Mouse (Mus musculus): ENCODE results near the gene Pdlim7. TPM values are rescaled to one million over a fixed set of nuclear protein-coding genes. Genes with fewer than 3 reads are reported as not detected.

Pdlim7 gene
- 10 to 100 TPM; 88.7 to 99.2 (median 95.5) TPM for total RNA-seq (2022)

- DNase-seq (ENCODE audit: low spot score in 2 of 2) = peak; percentile 71 to 82
These were observed at the start of gene Pdlim7 for GRCm38 (mm10) chr13:55513111-55513748. Gene Pdlim7 (minus strand): TSS chr13:55513676.

- no peak for DNase-seq (ENCODE audit: low spot score in 2 of 2)
These were observed 44.0 kb upstream of the Pdlim7 start for GRCm38 (mm10) chr13:55557499-55557898.

- no peak for DNase-seq (ENCODE audit: low spot score in 2 of 2)
These were observed 42.4 kb upstream of the Pdlim7 start for GRCm38 (mm10) chr13:55555921-55556320.

- no peak for DNase-seq (ENCODE audit: low spot score in 2 of 2)
These were observed 35.6 kb upstream of the Pdlim7 start for GRCm38 (mm10) chr13:55549061-55549460.

DNA sequence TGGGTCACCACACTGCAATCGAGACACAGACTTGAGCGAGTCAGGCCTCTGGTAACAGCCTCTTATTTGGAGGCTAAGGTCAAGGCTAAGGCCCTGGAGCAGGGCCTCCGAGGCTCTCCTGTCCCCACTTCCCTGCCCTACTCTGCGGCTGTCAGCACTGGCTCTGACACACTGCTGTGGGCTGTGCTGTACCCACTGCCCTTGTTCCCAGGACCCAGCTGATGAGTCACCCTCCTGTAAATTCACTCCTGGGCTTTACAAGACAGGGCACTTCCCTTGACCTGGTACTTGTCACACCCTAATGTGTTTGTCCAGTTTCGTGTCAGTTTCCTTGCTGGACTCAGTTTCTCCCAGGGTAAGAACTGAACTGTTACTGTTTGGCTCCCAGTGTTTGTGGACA, 35.0 kb upstream of the Pdlim7 start:
- no peak for DNase-seq (ENCODE audit: low spot score in 2 of 2)

GRCm38 (mm10) chr13:55547916-55548315, 34.4 kb upstream of the Pdlim7 start:
- no peak for DNase-seq (ENCODE audit: low spot score in 2 of 2)

DNA sequence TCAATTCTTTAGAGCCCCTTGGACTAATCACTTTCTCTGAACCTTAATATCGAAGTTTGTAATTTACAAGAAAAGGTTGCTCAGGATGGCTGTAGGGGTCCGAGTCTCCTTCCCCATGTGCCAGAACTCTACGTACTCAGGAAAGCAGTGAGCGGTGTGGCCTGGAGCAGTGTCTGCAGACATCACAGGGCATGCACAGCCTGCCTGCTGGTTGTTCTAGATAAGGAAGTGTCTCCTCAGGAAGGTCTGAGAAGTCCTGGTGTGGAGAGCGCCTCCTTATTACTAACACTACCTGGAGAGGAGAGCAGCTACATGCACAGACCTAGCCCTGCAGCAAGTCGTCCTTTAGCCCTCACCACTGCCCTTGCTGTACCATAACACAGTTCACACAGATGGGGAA, 31.3 kb upstream of the Pdlim7 start:
- no peak for DNase-seq (ENCODE audit: low spot score in 2 of 2)

DNA sequence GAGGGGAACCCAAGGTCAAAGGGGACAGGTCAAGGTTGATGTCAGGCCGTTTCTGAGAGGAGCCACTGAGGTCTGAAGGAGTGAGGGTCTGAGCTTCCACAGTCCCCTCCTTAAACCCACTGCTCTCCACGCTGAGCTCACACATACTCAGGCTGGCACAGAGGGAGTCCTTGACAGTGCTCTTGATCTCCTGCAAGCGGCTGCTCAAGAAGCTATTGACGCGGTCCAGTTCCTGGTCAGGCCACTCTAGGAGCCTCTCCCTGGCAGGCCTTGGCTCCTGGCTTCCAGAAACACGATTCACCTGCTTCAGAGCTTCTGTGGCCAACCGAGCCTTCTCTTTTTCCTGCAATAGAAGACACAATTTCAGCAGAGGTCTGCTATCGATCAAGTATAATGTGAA, 30.0 kb upstream of the Pdlim7 start:
- DNase-seq (ENCODE audit: low spot score in 2 of 2) = no peak

DNA sequence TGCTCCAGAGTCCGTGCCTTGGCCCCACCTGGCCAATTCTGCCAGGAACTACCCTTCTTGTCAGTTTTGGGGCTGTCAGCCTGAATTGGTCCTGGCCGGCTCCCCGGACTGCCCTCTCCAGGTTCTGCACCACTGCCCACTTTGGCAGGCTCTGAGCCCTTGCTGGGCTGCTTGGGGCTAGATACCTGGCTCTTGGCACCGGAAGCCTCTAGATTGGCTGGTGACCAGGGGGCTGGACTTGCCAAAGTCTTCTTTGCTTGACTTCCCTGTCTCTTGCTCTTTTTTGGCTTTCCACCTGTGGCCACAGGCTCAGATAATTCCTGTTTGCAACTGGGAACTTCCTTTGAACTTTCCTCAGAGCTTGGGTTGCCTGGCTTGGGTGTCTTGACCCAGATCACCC, 29.4 kb upstream of the Pdlim7 start:
- DNase-seq (ENCODE audit: low spot score in 2 of 2) = no peak

DNA sequence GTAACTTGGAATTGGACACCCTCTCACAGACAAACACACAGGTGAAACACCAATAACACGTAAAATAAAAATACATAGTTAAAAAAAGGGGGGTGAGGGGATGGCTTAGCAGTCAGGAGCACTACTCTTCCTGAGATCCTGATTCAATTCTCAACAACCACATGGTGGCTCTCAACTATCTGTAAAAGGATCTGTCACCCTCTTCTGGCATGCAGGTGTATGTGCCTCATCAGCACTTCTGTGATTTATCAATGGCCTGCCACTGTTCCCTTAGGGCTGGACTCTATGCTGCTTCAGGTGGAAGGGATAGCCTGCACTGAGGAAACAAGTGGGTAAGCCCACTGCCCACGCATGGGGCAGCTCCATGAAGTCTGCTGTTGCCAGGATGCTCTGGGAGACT, 27.5 kb upstream of the Pdlim7 start:
- DNase-seq (ENCODE audit: low spot score in 2 of 2) = no peak

GRCm38 (mm10) chr13:55536194-55537175, 23.0 kb upstream of the Pdlim7 start, which contains the start of gene Ddx41:
Gene Ddx41 (minus strand): TSS chr13:55536658.
- peak; percentile 100 for DNase-seq (ENCODE audit: low spot score in 2 of 2)

DNA sequence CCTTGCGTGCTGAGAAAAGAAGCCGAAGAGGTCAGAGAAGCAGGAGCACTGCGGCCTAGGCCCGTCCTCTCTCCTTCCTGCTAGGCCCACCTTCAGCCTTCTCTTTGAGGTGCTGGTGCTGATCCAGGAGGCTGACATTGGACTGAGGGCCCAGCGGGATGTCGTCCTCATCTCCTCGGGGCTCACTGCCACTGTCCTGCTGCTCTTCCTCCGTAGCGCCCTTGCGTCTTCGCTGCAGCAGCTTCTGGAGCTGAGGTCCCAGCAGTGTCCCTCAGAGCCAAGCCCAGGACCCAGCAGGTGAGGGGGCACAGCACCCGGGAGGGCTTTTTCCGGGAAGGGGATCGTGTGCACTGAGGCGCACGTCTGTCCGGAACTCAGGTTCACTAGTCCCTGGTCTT, 22.3 kb upstream of the Pdlim7 start:
- DNase-seq (ENCODE audit: low spot score in 2 of 2) = no peak

GRCm38 (mm10) chr13:55535191-55535590, 21.7 kb upstream of the Pdlim7 start:
- no peak for DNase-seq (ENCODE audit: low spot score in 2 of 2)

- DNase-seq (ENCODE audit: low spot score in 2 of 2) = no peak
These were observed 15.9 kb upstream of the Pdlim7 start, which contains the start of gene Dok3 for GRCm38 (mm10) chr13:55529198-55529915. Gene Dok3 (minus strand): TSS chr13:55529296.

GRCm38 (mm10) chr13:55527834-55528772, 14.6 kb upstream of the Pdlim7 start:
- DNase-seq (ENCODE audit: low spot score in 2 of 2) = no peak

DNA sequence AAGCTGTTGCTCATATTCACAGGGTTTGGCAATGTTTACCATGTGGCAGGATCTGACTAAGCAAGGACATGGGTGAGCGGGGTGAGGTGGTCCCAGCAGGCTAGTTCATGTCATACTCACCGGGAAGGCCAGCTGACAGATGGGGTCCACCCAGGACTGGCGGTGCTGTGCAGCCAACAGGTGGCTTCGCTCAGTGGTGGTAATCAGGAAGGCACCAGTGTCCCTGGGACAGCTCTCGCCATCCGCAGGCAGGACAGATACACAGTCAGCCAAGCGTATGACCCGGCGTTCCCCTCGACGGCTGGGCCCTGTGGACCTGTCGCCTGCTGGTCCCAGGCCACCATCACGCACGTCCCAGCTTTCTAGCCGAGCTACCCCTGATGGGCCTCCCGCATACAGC, 13.7 kb upstream of the Pdlim7 start:
- no peak for DNase-seq (ENCODE audit: low spot score in 2 of 2)

GRCm38 (mm10) chr13:55525733-55526553, 12.5 kb upstream of the Pdlim7 start:
- no peak for DNase-seq (ENCODE audit: low spot score in 2 of 2)

DNA sequence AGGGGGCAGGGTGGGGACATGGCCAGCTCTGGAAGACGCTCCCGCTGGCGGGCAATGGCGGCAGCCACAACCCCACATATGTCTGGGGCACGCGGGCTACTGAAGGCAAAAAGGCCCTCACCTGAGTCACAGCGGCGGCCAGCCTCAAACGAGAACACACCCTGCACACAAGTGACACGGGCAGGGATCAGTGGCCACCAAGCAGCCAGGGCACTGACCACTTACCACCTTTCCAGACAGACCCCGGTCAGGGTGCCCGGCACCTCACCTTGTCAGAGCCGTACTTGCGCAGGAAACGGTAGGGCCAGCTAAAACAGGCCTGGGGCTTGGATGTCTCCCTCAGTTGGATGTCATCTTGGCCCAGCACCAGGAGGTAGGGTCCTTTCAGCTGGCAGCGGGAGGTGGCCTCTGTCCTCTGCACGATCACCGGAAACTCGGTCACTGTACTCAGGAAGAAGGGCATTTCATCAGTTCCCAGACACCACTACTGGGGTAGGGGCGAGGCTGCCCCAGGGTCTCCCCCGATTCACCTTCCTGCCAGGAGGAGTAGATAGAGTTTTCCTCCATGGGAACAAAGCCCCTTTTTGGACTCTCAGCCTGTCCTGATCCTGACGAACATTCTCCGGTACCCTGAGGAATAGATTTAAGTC, 10.6 kb upstream of the Pdlim7 start:
- DNase-seq (ENCODE audit: low spot score in 2 of 2) = no peak

DNA sequence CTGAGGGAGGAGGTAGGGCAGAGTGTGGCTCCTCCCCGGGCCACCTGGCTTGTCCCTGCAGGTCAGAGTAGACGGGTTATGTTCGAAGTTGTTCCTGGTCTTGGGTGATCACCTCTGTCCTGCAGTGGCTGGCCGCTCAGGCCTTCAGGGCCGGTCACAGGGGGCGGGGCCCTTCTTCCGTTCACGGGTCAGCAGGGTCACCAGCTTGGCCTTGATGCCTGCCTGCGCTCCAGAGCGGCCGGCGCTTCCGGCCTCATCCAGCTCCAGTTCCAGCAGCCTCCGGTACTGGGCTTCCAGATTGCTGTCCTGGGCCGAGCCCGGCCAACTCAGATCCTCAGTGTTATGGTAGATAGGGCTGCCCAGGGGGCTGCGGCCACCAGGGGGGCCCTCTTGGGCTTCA, 9.8 kb upstream of the Pdlim7 start:
- no peak for DNase-seq (ENCODE audit: low spot score in 2 of 2)

Measured in layer of hippocampus, adult 8-10 months (tissue).